In genomic region chr12:103143798-103144565, GRCm38 (mm10) we compare ENCODE assay signal across 9 mouse cellular contexts.
DNase-seq lines count a peak whose midpoint lies in the region; ATAC-seq lines count a peak whose summit lies in the region.
"Had no signal": no experiment of that assay in that cellular context is flagged by ENCODE, and none has a peak within 500 bp of the region (broad histone marks: within the 10 kb centered on the region; RNA-seq: fewer than 3 reads in every experiment).

No protein-coding gene starts in this region.

- H3K4me2 ChIP-seq in heart, embryonic 12.5 days = no peak overlapping the region
- no peak overlapping the region for H3K4me2 ChIP-seq in midbrain, embryonic 12.5 days (replicated peaks)
- H3K4me2 ChIP-seq: liver, embryonic 15.5 days had no signal

- 18% methylated on average over 9 of the region's 9 CpGs for WGBS in heart, embryonic 12.5 days
- 36% methylated on average over 9 of the region's 9 CpGs for WGBS in midbrain, embryonic 12.5 days

- H3K4me1 ChIP-seq in heart, embryonic 12.5 days (replicated peaks) = peaks cover 11% of the 10 kb centered on the region; the same call in 1 of the 2 replicates
- peaks cover 7% of the 10 kb centered on the region; the same call in 1 of the 2 replicates for H3K4me1 ChIP-seq in midbrain, embryonic 12.5 days
- H3K4me1 ChIP-seq: liver, embryonic 15.5 days had no signal

- intact Hi-C loops in heart, postnatal 14 days (cut with DNase I) = loop anchor here (1.0 to 5.0 kb wide), 3 partner anchors 99 to 228 kb away; partner anchors contain the start of gene Prima1

- H3K27ac ChIP-seq in heart, embryonic 12.5 days (ENCODE audit: poor library complexity, severe bottlenecking) = no peak overlapping the region
- peak overlapping the region; percentile 30; the same call in 1 of the 2 replicates for H3K27ac ChIP-seq in midbrain, embryonic 12.5 days (replicated peaks)
- H3K27ac ChIP-seq: liver, embryonic 15.5 days had no signal

- 0 out of 2 replicates have a peak, but pooled peaks cover 4% of the 10 kb centered on the region for H3K27me3 ChIP-seq in heart, embryonic 12.5 days (replicated peaks)
- no peaks in the 10 kb centered on the region for H3K27me3 ChIP-seq in midbrain, embryonic 12.5 days
- H3K27me3 ChIP-seq: liver, embryonic 15.5 days had no signal

- ATAC-seq in heart, embryonic 12.5 days (ENCODE audit: insufficient number of reproducible peaks, low FRiP score) = no peak; the same call in 1 of the 2 replicates
- ATAC-seq in midbrain, embryonic 12.5 days (ENCODE audit: low FRiP score, low read depth) = peak; percentile 82

- no peaks in the 10 kb centered on the region; the same call in 1 of the 2 replicates for H3K9me3 ChIP-seq in heart, embryonic 12.5 days (replicated peaks)
- H3K9me3 ChIP-seq in midbrain, embryonic 12.5 days = peaks cover 7% of the 10 kb centered on the region; the same call in 1 of the 2 replicates
- H3K9me3 ChIP-seq: liver, embryonic 15.5 days had no signal

- H3K9ac ChIP-seq in heart, embryonic 12.5 days = no peak overlapping the region
- H3K9ac ChIP-seq in midbrain, embryonic 12.5 days (replicated peaks) = no peak overlapping the region
- H3K9ac ChIP-seq: liver, embryonic 15.5 days had no signal

- H3K36me3 ChIP-seq in heart, embryonic 12.5 days = no peaks in the 10 kb centered on the region
- H3K36me3 ChIP-seq in midbrain, embryonic 12.5 days = peaks cover 17% of the 10 kb centered on the region
- H3K36me3 ChIP-seq: liver, embryonic 15.5 days had no signal

- peak; percentile 37 to 70 for DNase-seq in heart, adult 18-20 months
- DNase-seq in adrenal gland, adult 2 months = peak; percentile 42
- DNase-seq in embryo, embryonic 9.5 days (ENCODE audit: extremely low spot score) = peak; percentile 45
- peak; percentile 52 to 65 for DNase-seq in heart, postnatal 14 days
- DNase-seq in layer of hippocampus, postnatal 36 days = peak; percentile 23 to 26
- DNase-seq in spleen, postnatal 36 days (ENCODE audit: low spot score in 2 of 2) = peak; percentile 2 to 20

- H3K4me3 ChIP-seq in heart, embryonic 12.5 days = no peak overlapping the region
- H3K4me3 ChIP-seq in midbrain, embryonic 12.5 days = no peak overlapping the region
- H3K4me3 ChIP-seq: liver, embryonic 15.5 days had no signal
